Mouse (Mus musculus) C2C12 (cell line): ENCODE results near the gene Cdc42ep4.

ENCODE experiments used
- CEBPB ChIP-seq: IDR thresholded peaks from one replicate; pipeline ENCODE4 v1.6.1; 2011; ENCODE audit warnings: low read depth, mild to moderate bottlenecking, control low read depth, moderate library complexity
- CTCF ChIP-seq: IDR thresholded peaks from one replicate; pipeline ENCODE4 v1.5.1; 2011; ENCODE audit not compliant: control insufficient read depth, insufficient read depth, insufficient read length
- FOSL1 ChIP-seq: IDR thresholded peaks from one replicate; pipeline ENCODE4 v1.8.0; 2011; ENCODE audit warnings: mild to moderate bottlenecking, low read length; ENCODE audit not compliant: poor library complexity, insufficient read depth, severe bottlenecking
- MAX ChIP-seq: IDR thresholded peaks from one replicate; pipeline ENCODE4 v1.6.1; 2011; ENCODE audit warnings: mild to moderate bottlenecking, control low read depth
- MYOD1 ChIP-seq: IDR thresholded peaks from one replicate; pipeline ENCODE4 v1.6.1; 2011; ENCODE audit warnings: low read depth; ENCODE audit not compliant: control insufficient read depth, insufficient read length
- MYOG ChIP-seq: IDR thresholded peaks from one replicate; pipeline ENCODE4 v1.6.1; 2011; ENCODE audit not compliant: control insufficient read depth, insufficient read length; ENCODE audit errors: extremely low read depth
- USF1 ChIP-seq: IDR thresholded peaks from one replicate; pipeline ENCODE4 v1.6.1; 2011; ENCODE audit warnings: low read depth, mild to moderate bottlenecking, control low read depth, moderate library complexity

DNA sequence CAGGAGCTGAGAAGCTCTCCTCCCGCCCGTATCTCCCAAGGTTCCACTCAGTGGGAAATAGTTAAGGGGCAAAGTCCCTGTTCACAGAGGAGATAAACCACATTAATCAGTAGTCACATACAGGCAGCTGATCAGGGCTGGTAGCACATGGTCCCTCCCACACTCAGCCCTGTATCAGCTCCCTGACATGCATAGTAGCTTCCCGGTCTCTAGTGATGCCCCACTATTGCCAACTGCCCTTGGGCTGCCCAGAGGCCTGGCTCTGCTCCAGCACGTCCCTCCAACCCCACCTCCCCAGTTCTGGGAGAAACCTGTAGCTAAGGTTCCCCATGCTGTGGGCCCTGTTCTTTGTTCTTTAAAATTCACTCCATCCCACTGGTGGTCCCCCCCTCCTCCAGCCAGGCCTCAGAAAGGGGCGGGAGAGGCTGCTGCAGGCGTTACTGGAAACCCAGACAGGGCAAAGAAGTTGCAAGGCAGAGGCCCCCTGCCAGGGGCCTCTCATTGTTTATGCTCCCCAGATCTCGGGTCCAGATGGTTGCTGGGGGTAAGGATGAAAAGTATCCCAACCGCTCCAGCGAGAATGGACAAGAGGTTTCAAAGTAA lies 1.8 kb downstream of the Cdc42ep4 start:
- no peak for TF ChIP-seq CTCF
- no peak for TF ChIP-seq USF1
- no peak for TF ChIP-seq MAX
- TF ChIP-seq MYOG = no peak
- no peak for TF ChIP-seq MYOD1
- no peak for TF ChIP-seq FOSL1
- no peak for TF ChIP-seq CEBPB
